Mouse (Mus musculus) embryonic facial prominence, embryonic 14.5 days (tissue): ENCODE measurements at regions not wholly inside any gene's neighbourhood (a gene's known extent, or its start where the extent isn't known, plus 50 kb on each side); places are given as distances from the start of the nearest gene placed in this dataset.
A peak's percentile ranks its signal among the peaks of the same experiment; 100 is the strongest.

Source experiments
- ATAC-seq: fragments of 200-750 bp; cut with Nextera tagmentation; 2 replicates; pipeline ENCODE4 v1.8.0; 2017; ENCODE audit warnings: low read depth, moderate number of reproducible peaks, moderate TSS enrichment
- DNase-seq: peaks from one replicate; pipeline ENCODE4 v3.0.0-alpha.2; 2015; ENCODE audit warnings: low spot score
- H3K27ac ChIP-seq: fragments of 300-500 bp; sonication (generic); replicated peaks from 2 replicates; pipeline ENCODE4 v1.5.1; 2014; ENCODE audit warnings: low read depth, mild to moderate bottlenecking, low read length, moderate library complexity
- H3K27me3 ChIP-seq: fragments of 300-500 bp; sonication (generic); replicated peaks from 2 replicates; pipeline ENCODE4 v1.6.1; 2014; ENCODE audit warnings: low read length; ENCODE audit not compliant: control insufficient read depth, insufficient read depth
- H3K36me3 ChIP-seq: fragments of 300-500 bp; sonication (generic); 2 replicates; pipeline ENCODE4 v1.6.1; 2014; ENCODE audit warnings: low read length, mixed read lengths; ENCODE audit not compliant: control insufficient read depth, insufficient read depth
- H3K4me1 ChIP-seq: fragments of 300-500 bp; sonication (generic); 2 replicates; pipeline ENCODE4 v1.6.1; 2014; ENCODE audit warnings: antibody characterized with exemption, low read length; ENCODE audit not compliant: control insufficient read depth, insufficient read depth
- H3K4me2 ChIP-seq: fragments of 300-500 bp; sonication (generic); 2 replicates; pipeline ENCODE4 v1.6.1; 2014; ENCODE audit warnings: low read depth, mild to moderate bottlenecking, low read length, moderate library complexity, mixed read lengths
- H3K4me3 ChIP-seq: fragments of 300-500 bp; sonication (generic); 2 replicates; pipeline ENCODE4 v1.5.1; 2014; ENCODE audit warnings: low read depth, mild to moderate bottlenecking, low read length
- H3K9ac ChIP-seq: fragments of 300-500 bp; sonication (generic); 2 replicates; pipeline ENCODE4 v1.6.1; 2014; ENCODE audit warnings: low read depth, mild to moderate bottlenecking, low read length, moderate library complexity, mixed read lengths
- H3K9me3 ChIP-seq: fragments of 300-500 bp; sonication (generic); 2 replicates; pipeline ENCODE4 v1.6.1; 2016; ENCODE audit warnings: low read length; ENCODE audit not compliant: control insufficient read depth
- WGBS: fragments of 180-500 bp; shearing (Covaris S2); extraction: QIAGEN DNeasy Blood & Tissue Kit; methylation state at CpG from one replicate; pipeline ENCODE4 v1.1.7; 2014; 5-methylcytosine and 5-hydroxymethylcytosine counted together

- Histone ChIP-seq H3K27ac (no peak overlapping the region), H3K9me3 (peaks cover 10% of the 10 kb centered on the region; the same call in 1 of the 2 replicates), H3K27me3 (no peaks in the 10 kb centered on the region), H3K4me2 (no peak overlapping the region), H3K4me1 (peaks cover 13% of the 10 kb centered on the region; the same call in 1 of the 2 replicates), H3K36me3 (no peaks in the 10 kb centered on the region), H3K4me3 (no peak overlapping the region), H3K9ac (no peak overlapping the region)
- WGBS, result 58% methylated on average over 2 of the region's 2 CpGs
- ATAC-seq (no peak), DNase-seq (no peak)
Observed at GRCm38 (mm10) chr4:53264501-53264900, 104.8 kb upstream of the Abca1 start.

GRCm38 (mm10) chr4:53263776-53264175, 104.1 kb upstream of the Abca1 start:
- Histone ChIP-seq H3K4me3 (no peak overlapping the region), H3K4me1 (peaks cover 12% of the 10 kb centered on the region; the same call in 1 of the 2 replicates), H3K9ac (no peak overlapping the region), H3K27me3 (no peaks in the 10 kb centered on the region), H3K36me3 (no peaks in the 10 kb centered on the region), H3K4me2 (no peak overlapping the region), H3K9me3 (peaks cover 10% of the 10 kb centered on the region; the same call in 1 of the 2 replicates), H3K27ac (no peak overlapping the region)
- DNase-seq, result peak; percentile 87
- peak; percentile 90 for ATAC-seq
- 53% methylated on average over 13 of the region's 13 CpGs for WGBS

GRCm38 (mm10) chr4:53262466-53262865, 102.8 kb upstream of the Abca1 start:
- H3K4me2 ChIP-seq, result no peak overlapping the region
- H3K36me3 ChIP-seq, result no peaks in the 10 kb centered on the region
- WGBS, result 77% methylated on average over 5 of the region's 5 CpGs
- no peak overlapping the region for H3K27ac ChIP-seq
- peaks cover 3% of the 10 kb centered on the region; the same call in 1 of the 2 replicates for H3K9me3 ChIP-seq
- no peaks in the 10 kb centered on the region for H3K27me3 ChIP-seq
- no peak overlapping the region for H3K9ac ChIP-seq
- no peak for DNase-seq
- H3K4me1 ChIP-seq, result peaks cover 12% of the 10 kb centered on the region; the same call in 1 of the 2 replicates
- ATAC-seq, result no peak
- H3K4me3 ChIP-seq, result no peak overlapping the region

- WGBS, result 83% methylated on average over 6 of the region's 6 CpGs
- Histone ChIP-seq H3K36me3 (no peaks in the 10 kb centered on the region), H3K4me1 (peaks cover 12% of the 10 kb centered on the region; the same call in 1 of the 2 replicates), H3K27ac (no peak overlapping the region), H3K9me3 (no peaks in the 10 kb centered on the region), H3K27me3 (no peaks in the 10 kb centered on the region), H3K4me2 (no peak overlapping the region), H3K9ac (no peak overlapping the region), H3K4me3 (no peak overlapping the region)
- no peak for DNase-seq
- no peak for ATAC-seq
Observed at GRCm38 (mm10) chr4:53261556-53262140, 102.0 kb upstream of the Abca1 start.

GRCm38 (mm10) chr4:53258975-53259374, 99.3 kb upstream of the Abca1 start:
- H3K9ac ChIP-seq, result no peak overlapping the region
- H3K27ac ChIP-seq, result no peak overlapping the region
- H3K4me3 ChIP-seq, result no peak overlapping the region
- DNase-seq (no peak), ATAC-seq (no peak)
- WGBS, result 92% methylated on average over 6 of the region's 6 CpGs
- no peaks in the 10 kb centered on the region for H3K9me3 ChIP-seq
- no peak overlapping the region for H3K4me2 ChIP-seq
- peaks cover 9% of the 10 kb centered on the region; the same call in 1 of the 2 replicates for H3K4me1 ChIP-seq
- no peaks in the 10 kb centered on the region for H3K36me3 ChIP-seq
- H3K27me3 ChIP-seq, result no peaks in the 10 kb centered on the region

- no peak for DNase-seq
- H3K27me3 ChIP-seq, result no peaks in the 10 kb centered on the region
- H3K4me1 ChIP-seq, result no peaks in the 10 kb centered on the region
- no peaks in the 10 kb centered on the region for H3K36me3 ChIP-seq
- no peak overlapping the region for H3K27ac ChIP-seq
- H3K4me3 ChIP-seq, result no peak overlapping the region
- H3K9me3 ChIP-seq, result no peaks in the 10 kb centered on the region
- ATAC-seq, result no peak
- H3K9ac ChIP-seq, result no peak overlapping the region
- WGBS, result 83% methylated on average over 5 of the region's 5 CpGs
- no peak overlapping the region for H3K4me2 ChIP-seq
Observed at GRCm38 (mm10) chr4:53256996-53257395, 97.3 kb upstream of the Abca1 start.

GRCm38 (mm10) chr4:53254483-53254882, 94.8 kb upstream of the Abca1 start:
- Histone ChIP-seq H3K36me3 (no peaks in the 10 kb centered on the region), H3K9me3 (no peaks in the 10 kb centered on the region), H3K27ac (no peak overlapping the region), H3K4me2 (no peak overlapping the region), H3K4me1 (no peaks in the 10 kb centered on the region), H3K27me3 (no peaks in the 10 kb centered on the region), H3K9ac (no peak overlapping the region), H3K4me3 (no peak overlapping the region)
- ATAC-seq (no peak), DNase-seq (no peak)
- 88% methylated on average over 6 of the region's 6 CpGs for WGBS

DNA sequence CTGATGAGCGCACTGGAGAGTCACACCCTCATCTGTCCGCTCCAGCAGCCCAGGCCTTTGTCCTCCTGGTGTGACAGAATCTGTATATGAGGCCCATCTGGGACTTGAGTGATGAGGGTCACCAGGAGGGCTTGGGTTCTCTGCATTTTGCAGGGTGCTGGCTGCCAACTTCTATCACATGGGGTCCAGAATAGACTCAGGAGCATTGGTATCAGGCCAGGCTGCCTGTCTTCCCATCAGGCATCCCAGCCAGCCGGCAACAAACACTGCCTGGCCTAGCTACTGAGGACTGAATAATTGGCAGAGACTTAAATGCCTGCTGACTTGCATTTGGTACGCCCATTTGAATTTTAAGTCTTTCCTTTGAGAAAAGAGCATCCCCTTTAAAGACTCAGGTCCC, 94.0 kb upstream of the Abca1 start:
- H3K4me2 ChIP-seq, result no peak overlapping the region
- ATAC-seq (no peak), DNase-seq (no peak)
- 59% methylated on average over 4 of the region's 4 CpGs for WGBS
- no peaks in the 10 kb centered on the region for H3K9me3 ChIP-seq
- H3K27me3 ChIP-seq, result no peaks in the 10 kb centered on the region
- no peaks in the 10 kb centered on the region for H3K4me1 ChIP-seq
- no peak overlapping the region for H3K9ac ChIP-seq
- no peak overlapping the region for H3K27ac ChIP-seq
- H3K36me3 ChIP-seq, result no peaks in the 10 kb centered on the region
- no peak overlapping the region for H3K4me3 ChIP-seq

DNA sequence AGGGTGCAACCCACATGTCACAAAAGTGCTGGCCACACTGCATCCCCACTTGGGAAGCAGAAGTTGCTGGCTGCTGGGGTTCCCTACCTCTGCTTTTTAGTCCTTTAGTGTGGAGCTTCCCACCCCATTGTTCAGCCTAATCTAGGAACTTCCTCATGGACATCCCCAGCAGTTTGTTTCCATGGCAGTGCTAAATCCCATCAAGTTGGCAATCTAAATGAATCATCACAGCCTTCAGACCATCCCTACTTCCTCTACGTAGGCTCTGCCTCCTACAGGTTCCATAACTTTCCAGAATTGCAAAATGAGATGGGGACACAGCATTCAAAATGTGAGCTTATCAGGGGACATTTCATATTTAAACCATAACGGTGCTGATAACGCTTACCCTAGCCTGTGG, 90.6 kb upstream of the Abca1 start:
- ATAC-seq (no peak), DNase-seq (no peak)
- 91% methylated on average over 3 of the region's 3 CpGs for WGBS
- Histone ChIP-seq H3K4me2 (no peak overlapping the region), H3K4me3 (no peak overlapping the region), H3K4me1 (peaks cover 9% of the 10 kb centered on the region; the same call in 1 of the 2 replicates), H3K9ac (no peak overlapping the region), H3K27ac (no peak overlapping the region), H3K27me3 (no peaks in the 10 kb centered on the region), H3K36me3 (no peaks in the 10 kb centered on the region), H3K9me3 (no peaks in the 10 kb centered on the region)
